Mouse (Mus musculus): ENCODE measurements around the gene Rnf144a. TPM values are rescaled to one million over a fixed set of nuclear protein-coding genes. Genes with fewer than 3 reads are reported as not detected.
"Not testable (repeated sequence)": the region's sequence is repeated elsewhere in the genome, so short reads cannot be mapped to it uniquely, and the experiment has no call there.

Rnf144a gene
- polyA plus RNA-seq, 1 experiment from 2014 or later = 25.7 TPM

DNA sequence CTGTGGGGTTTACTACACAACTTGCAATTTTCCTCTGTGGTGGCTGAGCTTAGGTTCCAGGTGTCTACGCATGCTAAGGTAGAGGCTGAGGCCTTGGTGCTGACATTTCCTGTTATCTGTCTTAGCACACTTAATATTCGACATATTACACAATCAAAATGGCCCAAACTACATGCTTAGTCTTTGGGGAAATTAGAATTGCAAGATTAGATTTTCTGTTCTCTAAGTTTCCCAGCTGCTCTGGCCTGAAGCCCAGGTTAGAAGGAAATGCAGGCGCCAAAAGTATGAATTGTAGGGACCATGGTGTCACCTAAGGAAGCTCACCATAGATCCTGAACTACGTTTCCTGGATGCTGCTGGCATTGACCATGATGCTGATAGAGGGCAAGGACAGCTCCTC lies 21.3 kb upstream of the Rnf144a start:
- Histone ChIP-seq H3K4me1 (no peaks in the 10 kb centered on the region), H3K4me2 (no peak overlapping the region), H3K4me3 (replicated peaks) (no peak overlapping the region), H3K9me3 (replicated peaks) (no peaks in the 10 kb centered on the region), H3K36me3 (no peaks in the 10 kb centered on the region), H3K9ac (replicated peaks) (no peak overlapping the region), H3K27me3 (replicated peaks) (no peaks in the 10 kb centered on the region), H3K27ac (replicated peaks) (no peak overlapping the region)
- ATAC-seq (ENCODE audit: low FRiP score) = no peak
- WGBS = 86% methylated on average over 4 of the region's 4 CpGs

DNA sequence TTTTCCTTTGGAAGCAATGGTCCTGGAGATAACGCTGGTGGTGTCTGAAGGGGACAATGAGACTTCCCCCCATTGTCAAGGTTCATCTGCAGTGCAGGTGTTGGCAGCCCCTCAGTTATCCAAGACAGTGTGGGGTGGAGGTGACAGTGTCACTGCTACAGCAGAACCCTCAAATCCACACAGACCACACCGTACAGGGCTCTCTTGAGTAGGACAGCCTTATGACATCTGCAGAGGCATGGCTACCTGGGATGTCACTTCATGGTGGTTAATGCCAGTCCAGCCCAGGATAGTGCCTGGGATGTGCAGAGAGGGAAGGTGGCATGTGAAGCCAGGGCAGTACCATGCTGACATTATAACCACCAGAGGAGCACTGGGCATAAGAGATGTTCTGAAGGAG lies 13.7 kb upstream of the Rnf144a start:
- not testable (repeated sequence) for H3K9me3 ChIP-seq (replicated peaks); H3K27ac ChIP-seq (replicated peaks); H3K4me2 ChIP-seq; ATAC-seq (ENCODE audit: low FRiP score); H3K27me3 ChIP-seq (replicated peaks); H3K36me3 ChIP-seq; H3K4me3 ChIP-seq (replicated peaks); H3K4me1 ChIP-seq; H3K9ac ChIP-seq (replicated peaks)
- WGBS = 87% methylated on average over 2 of the region's 2 CpGs

DNA sequence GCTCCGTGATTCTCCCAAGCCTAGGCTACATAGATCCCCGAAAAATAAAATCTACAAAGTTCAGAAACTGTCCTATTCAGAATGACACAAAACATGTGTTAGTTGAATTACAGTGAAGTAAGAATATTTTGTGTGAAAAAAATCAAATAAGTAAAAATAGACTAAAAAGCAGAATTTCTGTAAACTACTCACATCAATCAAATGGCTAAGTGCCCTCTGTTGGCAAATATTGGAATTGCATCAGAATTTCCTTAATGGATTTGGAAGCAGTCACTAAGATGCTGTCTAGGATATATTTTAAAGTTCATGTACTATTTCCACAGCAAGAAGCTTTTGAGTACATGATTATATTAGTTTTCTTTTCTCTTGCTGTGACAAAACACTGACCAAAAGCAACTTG lies 9.8 kb upstream of the Rnf144a start:
- 94% methylated on average over 2 of the region's 2 CpGs for WGBS
- Histone ChIP-seq H3K27ac (replicated peaks) (no peak overlapping the region), H3K9ac (replicated peaks) (no peak overlapping the region), H3K4me1 (no peaks in the 10 kb centered on the region), H3K27me3 (replicated peaks) (no peaks in the 10 kb centered on the region), H3K4me2 (no peak overlapping the region), H3K4me3 (replicated peaks) (no peak overlapping the region), H3K36me3 (no peaks in the 10 kb centered on the region), H3K9me3 (replicated peaks) (no peaks in the 10 kb centered on the region)
- ATAC-seq (ENCODE audit: low FRiP score) = no peak

DNA sequence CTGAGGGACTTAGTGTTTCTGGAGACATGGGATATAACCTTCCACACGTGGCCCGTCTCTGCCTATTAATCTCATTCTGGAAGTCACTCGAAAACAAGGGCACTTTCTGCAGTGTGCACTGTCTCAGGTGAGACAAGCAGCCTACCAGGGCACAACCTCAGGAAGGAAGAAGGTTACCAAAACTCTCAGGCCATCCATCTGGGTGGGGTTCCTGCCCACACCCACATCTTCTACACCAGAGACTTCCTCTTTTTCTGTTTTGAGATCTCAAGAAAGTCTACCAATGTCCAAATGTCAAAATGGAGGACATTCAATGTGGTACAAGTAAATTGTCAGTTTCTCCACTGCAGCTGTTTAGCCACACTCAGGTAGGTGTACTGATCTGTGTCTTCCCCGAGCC lies 3.3 kb upstream of the Rnf144a start:
- H3K27me3 ChIP-seq (replicated peaks) = no peaks in the 10 kb centered on the region
- H3K4me1 ChIP-seq = peaks cover 12% of the 10 kb centered on the region
- H3K36me3 ChIP-seq = no peaks in the 10 kb centered on the region
- ATAC-seq (ENCODE audit: low FRiP score) = no peak
- 83% methylated on average over 4 of the region's 4 CpGs for WGBS
- no peak overlapping the region for H3K4me3 ChIP-seq (replicated peaks)
- no peak overlapping the region for H3K9ac ChIP-seq (replicated peaks)
- H3K9me3 ChIP-seq (replicated peaks) = no peaks in the 10 kb centered on the region
- H3K27ac ChIP-seq (replicated peaks) = no peak overlapping the region
- no peak overlapping the region for H3K4me2 ChIP-seq

DNA sequence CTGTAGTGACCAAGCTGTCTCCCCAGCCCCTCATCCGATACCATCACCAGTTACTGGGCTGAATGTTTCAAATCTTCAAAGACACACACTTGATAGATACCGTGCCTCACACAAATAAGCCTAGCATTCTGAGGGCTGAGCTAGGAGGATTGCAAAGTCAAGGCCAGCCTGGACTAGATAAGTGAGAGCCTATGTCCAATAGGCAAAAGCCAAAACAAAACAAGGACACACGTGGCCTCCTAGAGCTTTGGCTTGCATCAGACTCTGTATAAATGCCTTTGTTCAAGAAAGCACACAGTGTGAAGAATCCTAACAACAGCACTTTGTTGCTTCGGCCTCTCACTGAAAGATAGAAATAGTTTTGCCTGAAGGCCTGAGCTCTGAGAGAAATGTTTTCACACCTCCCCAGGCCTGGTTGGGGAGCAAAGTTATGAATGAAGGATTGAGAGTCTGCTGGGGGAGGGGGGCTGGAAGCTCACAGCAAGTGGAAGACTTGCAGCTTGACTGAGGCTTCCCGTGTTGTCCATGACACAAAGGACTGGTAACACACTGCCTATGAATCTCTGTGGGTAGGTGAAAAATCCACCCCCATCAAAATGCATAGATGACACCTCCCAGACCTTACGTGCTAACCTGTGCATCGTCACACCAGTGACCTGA lies 1.7 kb upstream of the Rnf144a start:
- Histone ChIP-seq H3K9ac (replicated peaks) (no peak overlapping the region), H3K4me1 (peaks cover 28% of the 10 kb centered on the region), H3K36me3 (no peaks in the 10 kb centered on the region), H3K27me3 (replicated peaks) (no peaks in the 10 kb centered on the region), H3K9me3 (replicated peaks) (no peaks in the 10 kb centered on the region), H3K27ac (replicated peaks) (no peak overlapping the region), H3K4me2 (no peak overlapping the region), H3K4me3 (replicated peaks) (no peak overlapping the region)
- WGBS = 80% methylated on average over 7 of the region's 7 CpGs
- ATAC-seq (ENCODE audit: low FRiP score) = no peak

DNA sequence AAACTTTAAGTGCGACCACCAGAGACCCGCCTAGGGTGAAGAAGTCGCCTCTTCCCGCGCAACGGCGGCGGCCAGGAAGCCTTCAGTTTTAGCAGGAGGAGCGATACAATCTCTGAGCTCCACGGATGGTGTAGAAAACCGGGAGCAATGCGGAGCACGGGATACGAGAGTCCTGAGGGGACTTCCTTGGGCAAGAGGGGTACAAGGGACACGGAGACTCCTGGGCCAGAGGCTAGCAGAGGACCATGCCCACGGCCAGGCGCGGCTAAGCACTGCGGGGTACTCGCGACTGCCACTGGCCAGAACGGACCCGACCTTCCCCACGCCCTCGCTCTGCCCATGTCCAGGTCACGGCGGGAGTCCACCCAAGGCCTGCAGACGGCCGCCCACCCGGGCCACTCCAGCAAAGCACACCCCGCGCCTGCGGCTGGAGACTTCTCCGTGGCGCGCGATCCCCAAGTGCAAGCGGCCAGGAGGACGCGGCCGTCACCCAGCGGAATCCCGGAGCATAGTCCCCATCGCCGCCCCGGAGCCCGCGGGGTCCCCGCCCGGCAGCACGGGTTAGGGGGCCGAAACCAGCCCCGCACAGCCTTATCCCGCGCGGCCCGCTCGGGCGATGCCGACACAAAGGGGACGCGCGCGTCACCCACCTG lies 477 bp downstream of the Rnf144a start:
- WGBS = under 1% methylated on average over 64 of the region's 64 CpGs
- Histone ChIP-seq H3K9me3 (replicated peaks) (no peaks in the 10 kb centered on the region), H3K27me3 (replicated peaks) (no peaks in the 10 kb centered on the region), H3K4me3 (replicated peaks) (peak overlapping the region; percentile 80), H3K4me1 (peaks cover 43% of the 10 kb centered on the region), H3K36me3 (no peaks in the 10 kb centered on the region), H3K4me2 (peak overlapping the region; percentile 83), H3K27ac (replicated peaks) (peak overlapping the region; percentile 88), H3K9ac (replicated peaks) (peak overlapping the region; percentile 97)
- peak; percentile 83 for ATAC-seq (ENCODE audit: low FRiP score)

DNA sequence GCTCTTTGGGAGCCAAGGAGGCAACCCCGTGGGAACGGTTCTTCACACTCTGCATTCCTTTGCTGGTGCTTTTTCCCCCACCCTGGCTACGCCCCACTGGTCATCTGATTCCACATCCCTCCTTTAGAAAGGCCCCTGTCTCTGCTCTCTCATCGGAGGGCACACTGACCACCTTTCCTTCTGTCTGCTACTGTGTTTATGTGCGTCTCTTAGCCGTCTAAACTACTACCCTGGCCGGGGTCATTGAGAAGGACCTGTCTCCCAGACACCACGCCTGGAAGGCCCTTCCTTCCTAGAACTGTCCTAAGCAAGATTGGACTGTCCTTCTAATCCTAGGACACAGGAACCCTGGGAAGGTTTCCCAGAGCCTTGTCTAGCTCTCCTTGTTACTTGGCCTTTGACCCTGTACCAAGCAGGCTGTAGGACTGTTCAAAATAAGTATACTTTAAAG lies 1.1 kb downstream of the Rnf144a start:
- Histone ChIP-seq H3K9me3 (replicated peaks) (no peaks in the 10 kb centered on the region), H3K27ac (replicated peaks) (peak overlapping the region; percentile 88; the same call in 1 of the 2 replicates), H3K4me3 (replicated peaks) (peak overlapping the region; percentile 80), H3K4me2 (peak overlapping the region; percentile 83), H3K4me1 (peaks cover 46% of the 10 kb centered on the region), H3K36me3 (no peaks in the 10 kb centered on the region), H3K9ac (replicated peaks) (peak overlapping the region; percentile 97), H3K27me3 (replicated peaks) (no peaks in the 10 kb centered on the region)
- ATAC-seq (ENCODE audit: low FRiP score) = no peak
- 6% methylated on average over 8 of the region's 8 CpGs for WGBS

DNA sequence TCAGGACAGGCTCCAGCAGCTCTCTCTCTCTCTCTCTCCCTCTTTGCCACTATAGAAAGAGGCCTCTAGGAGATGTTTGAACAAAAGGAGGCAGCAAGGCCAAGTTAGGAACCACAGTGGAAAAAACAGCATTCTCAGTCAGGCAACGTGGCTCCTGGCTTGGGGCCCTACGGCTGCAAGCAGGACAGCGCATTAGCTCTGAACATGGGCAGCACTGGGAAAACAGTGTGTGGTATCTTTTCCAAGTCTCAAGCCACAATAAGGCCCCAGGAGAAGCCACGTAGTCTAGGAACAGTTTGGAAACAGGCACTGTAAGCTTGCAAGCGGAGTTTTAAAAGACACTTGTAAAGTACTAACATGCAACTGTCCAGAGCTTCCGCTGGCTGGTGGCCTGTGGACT lies 2.3 kb downstream of the Rnf144a start:
- Histone ChIP-seq H3K4me2 (peak overlapping the region; percentile 83), H3K36me3 (no peaks in the 10 kb centered on the region), H3K9me3 (replicated peaks) (no peaks in the 10 kb centered on the region), H3K27ac (replicated peaks) (peak overlapping the region; percentile 2; the same call in 1 of the 2 replicates), H3K4me1 (peaks cover 49% of the 10 kb centered on the region), H3K4me3 (replicated peaks) (peak overlapping the region; percentile 80), H3K9ac (replicated peaks) (0 out of 2 replicates have a peak overlapping the region, but pooled peaks have one; percentile 2), H3K27me3 (replicated peaks) (no peaks in the 10 kb centered on the region)
- ATAC-seq (ENCODE audit: low FRiP score) = no peak
- 62% methylated on average over 6 of the region's 6 CpGs for WGBS

DNA sequence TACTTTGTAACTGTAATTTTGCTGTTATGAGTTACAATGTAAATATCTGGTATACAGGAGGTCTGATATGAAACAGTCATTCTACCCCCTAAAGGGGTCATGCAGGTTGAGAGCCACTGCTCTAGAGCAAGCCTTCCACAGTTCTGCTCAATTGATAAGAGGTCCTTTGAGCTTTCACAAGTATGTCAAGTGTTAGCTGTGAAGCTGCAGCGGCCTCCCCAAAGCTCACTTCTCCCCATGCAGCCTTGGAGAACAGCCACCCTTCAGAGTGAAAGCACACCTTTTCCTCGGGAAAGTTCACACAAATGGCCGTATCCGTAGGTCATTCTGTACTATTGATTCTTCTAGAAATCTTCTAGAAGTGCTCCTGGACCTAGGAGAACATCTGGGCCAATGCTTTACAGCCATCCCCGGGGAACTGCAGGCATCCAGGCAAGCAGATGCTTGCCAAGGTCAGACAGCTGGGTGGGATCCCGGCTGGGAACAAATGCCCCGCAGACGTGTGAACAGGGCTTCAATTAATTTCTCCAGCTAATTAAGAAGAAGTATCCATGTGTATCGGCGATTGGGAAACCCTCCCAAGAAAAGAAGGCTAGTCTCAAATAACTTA lies 3.1 kb downstream of the Rnf144a start:
- 56% methylated on average over 10 of the region's 10 CpGs for WGBS
- no peak for ATAC-seq (ENCODE audit: low FRiP score)
- Histone ChIP-seq H3K36me3 (no peaks in the 10 kb centered on the region), H3K4me2 (peak overlapping the region; percentile 83), H3K9me3 (replicated peaks) (no peaks in the 10 kb centered on the region), H3K9ac (replicated peaks) (no peak overlapping the region), H3K27me3 (replicated peaks) (no peaks in the 10 kb centered on the region), H3K4me3 (replicated peaks) (peak overlapping the region; percentile 80), H3K4me1 (peaks cover 55% of the 10 kb centered on the region), H3K27ac (replicated peaks) (0 out of 2 replicates have a peak overlapping the region, but pooled peaks have one; percentile 2)

DNA sequence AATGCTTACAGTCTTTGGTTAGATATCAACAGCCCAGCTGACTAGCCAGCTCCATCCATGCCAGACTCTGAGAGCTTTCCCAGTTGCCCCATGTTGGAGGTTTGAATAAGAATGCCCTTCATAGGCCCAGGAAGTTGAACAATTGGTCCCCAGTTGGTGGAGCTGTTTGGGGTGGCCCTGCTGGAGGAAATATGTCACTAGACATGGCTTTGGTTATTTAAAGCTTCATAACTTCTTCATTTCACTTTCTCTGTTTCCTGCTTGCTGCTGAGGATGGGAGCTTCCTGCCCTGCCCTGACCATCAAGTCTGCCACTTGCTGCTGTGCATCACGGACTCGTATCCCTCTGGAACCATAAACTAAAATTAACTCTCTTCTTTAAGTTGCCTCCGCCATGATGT lies 4.6 kb downstream of the Rnf144a start:
- H3K36me3 ChIP-seq = no peaks in the 10 kb centered on the region
- 77% methylated on average over 3 of the region's 3 CpGs for WGBS
- no peak overlapping the region for H3K4me3 ChIP-seq (replicated peaks)
- H3K4me1 ChIP-seq = peaks cover 59% of the 10 kb centered on the region
- no peak overlapping the region for H3K27ac ChIP-seq (replicated peaks)
- no peaks in the 10 kb centered on the region for H3K9me3 ChIP-seq (replicated peaks)
- H3K27me3 ChIP-seq (replicated peaks) = no peaks in the 10 kb centered on the region
- ATAC-seq (ENCODE audit: low FRiP score) = no peak
- no peak overlapping the region for H3K4me2 ChIP-seq
- no peak overlapping the region for H3K9ac ChIP-seq (replicated peaks)

DNA sequence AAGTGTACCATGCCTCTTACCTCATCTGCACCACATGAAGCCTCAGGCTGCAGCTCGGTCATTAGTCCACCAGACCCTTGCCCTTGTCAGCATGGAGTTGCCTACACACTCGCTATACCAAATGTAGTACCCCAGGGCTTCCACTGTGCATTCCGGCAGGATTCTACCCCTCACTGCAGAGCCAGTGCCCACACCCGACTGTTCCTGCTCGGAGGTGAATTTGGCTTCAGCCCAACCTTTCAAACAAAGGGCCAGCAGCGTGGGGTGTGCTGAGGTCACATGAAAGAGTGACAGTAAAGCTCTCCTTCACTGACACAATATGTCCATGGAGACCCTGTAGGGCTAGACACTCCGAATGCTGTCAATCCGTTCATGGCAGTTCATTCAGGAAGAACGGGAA lies 6.3 kb downstream of the Rnf144a start:
- Histone ChIP-seq H3K27me3 (replicated peaks) (no peaks in the 10 kb centered on the region), H3K9ac (replicated peaks) (no peak overlapping the region), H3K36me3 (0 out of 2 replicates have a peak, but pooled peaks cover 2% of the 10 kb centered on the region), H3K9me3 (replicated peaks) (no peaks in the 10 kb centered on the region), H3K27ac (replicated peaks) (no peak overlapping the region), H3K4me3 (replicated peaks) (no peak overlapping the region), H3K4me1 (peaks cover 53% of the 10 kb centered on the region), H3K4me2 (no peak overlapping the region)
- ATAC-seq (ENCODE audit: low FRiP score) = no peak
- WGBS = 68% methylated on average over 9 of the region's 9 CpGs

All from neural tube, embryonic 15.5 days (tissue).